Comparison of ENCODE assay signal across 8 mouse cellular contexts in the genomic region with DNA sequence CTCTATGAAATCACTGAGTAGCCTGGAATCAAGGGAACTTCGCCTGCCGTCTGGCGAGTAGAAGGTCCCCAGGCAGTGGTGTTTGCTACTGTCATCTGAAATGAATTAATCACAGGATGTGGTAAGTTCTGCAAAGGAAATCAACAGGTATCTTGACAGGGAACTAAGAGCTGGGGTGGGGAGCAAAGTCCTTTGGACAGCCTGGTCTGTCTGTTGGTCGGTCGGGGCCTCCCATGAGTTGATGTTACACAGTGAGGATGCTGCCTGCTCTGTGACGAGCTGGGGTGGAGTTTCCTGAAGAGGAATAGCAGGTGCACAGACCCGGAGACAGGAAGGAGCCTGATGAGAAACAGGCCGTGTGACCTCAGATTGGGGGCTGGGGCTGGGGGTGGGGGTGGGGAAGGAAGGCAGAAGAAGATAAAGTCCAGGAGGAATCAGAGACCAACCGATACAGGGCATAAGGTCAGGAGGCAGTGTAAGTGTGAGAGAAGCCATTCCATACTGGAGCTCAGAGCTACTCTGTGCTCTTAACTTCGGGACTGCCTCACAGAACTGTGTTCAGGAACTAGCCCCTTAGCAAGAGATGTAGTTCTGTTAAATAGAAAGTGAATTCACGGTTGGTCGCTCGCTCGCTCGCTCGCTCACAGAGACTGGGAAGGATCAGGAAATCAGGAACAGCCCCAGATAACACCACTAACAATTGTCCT.
DNase-seq lines count a peak whose midpoint lies in the region; ATAC-seq lines count a peak whose summit lies in the region.

No protein-coding gene starts in this region.

- H3K9ac ChIP-seq in embryonic facial prominence, embryonic 14.5 days (ENCODE audit: low read depth, low read length), result no peak overlapping the region

- H3K27ac ChIP-seq in embryonic facial prominence, embryonic 14.5 days (replicated peaks; ENCODE audit: low read depth, low read length), result peak overlapping the region; percentile 74

- 33% methylated on average over 16 of the region's 16 CpGs for WGBS in embryonic facial prominence, embryonic 14.5 days

- H3K4me2 ChIP-seq in embryonic facial prominence, embryonic 14.5 days (ENCODE audit: low read depth, low read length), result no peak overlapping the region

- intact Hi-C loops in left cerebral cortex, postnatal 14 days (cut with DNase I), result loop anchor here (5.0 kb wide), 1 partner anchor 38 kb away; no protein-coding TSS in a partner anchor

- peak; percentile 56 for DNase-seq in MN1 (ENCODE audit: low spot score)
- DNase-seq in embryonic facial prominence, embryonic 14.5 days (ENCODE audit: low spot score), result no peak
- DNase-seq in kidney, adult 9 months, result peak; percentile 52
- peak; percentile 78 for DNase-seq in lung, postnatal 36 days
- peak; percentile 79 for DNase-seq in thymus, postnatal 14 days
- no peak for DNase-seq in adrenal gland, adult 18-20 months (ENCODE audit: low spot score in 2 of 2)
- no peak for DNase-seq in gastrocnemius, postnatal 4 days (ENCODE audit: low spot score in 2 of 2)
- no peak for DNase-seq in left cerebral cortex, postnatal 14 days (ENCODE audit: low spot score in 2 of 2)

- no peaks in the 10 kb centered on the region for H3K36me3 ChIP-seq in embryonic facial prominence, embryonic 14.5 days (ENCODE audit: control insufficient read depth, insufficient read depth, low read length)

- no peaks in the 10 kb centered on the region; the same call in none of the 2 replicates for H3K4me1 ChIP-seq in embryonic facial prominence, embryonic 14.5 days (ENCODE audit: control insufficient read depth, insufficient read depth, low read length)

- H3K4me3 ChIP-seq in embryonic facial prominence, embryonic 14.5 days (ENCODE audit: low read depth, low read length), result no peak overlapping the region

- no peaks in the 10 kb centered on the region for H3K27me3 ChIP-seq in embryonic facial prominence, embryonic 14.5 days (replicated peaks; ENCODE audit: control insufficient read depth, insufficient read depth, low read length)

- H3K9me3 ChIP-seq in embryonic facial prominence, embryonic 14.5 days (ENCODE audit: control insufficient read depth, low read length), result no peaks in the 10 kb centered on the region

- no peak for ATAC-seq in embryonic facial prominence, embryonic 14.5 days (ENCODE audit: low read depth)

Comparison
In these comparisons a context has a peak if more than half of its experiments do, and no peak if none do; other contexts are left out.
1. DNase-seq: peak in MN1 (single experiment), kidney, adult 9 months (single experiment), lung, postnatal 36 days (single experiment) and thymus, postnatal 14 days (single experiment); none in embryonic facial prominence, embryonic 14.5 days (single experiment), adrenal gland, adult 18-20 months (0 of 2), gastrocnemius, postnatal 4 days (0 of 2) and left cerebral cortex, postnatal 14 days (0 of 2).